Mouse (Mus musculus) CH12.LX (cell line): ENCODE data around the gene Pdss2. TPM values are rescaled to one million over a fixed set of nuclear protein-coding genes. Genes with fewer than 3 reads are reported as not detected.

Experiments
- DNase-seq: peaks from one replicate; pipeline ENCODE4 v3.0.0-alpha.2; 2013; ENCODE audit errors: extremely low read depth
- H3K27ac ChIP-seq: 2 replicates; pipeline ENCODE4 v1.5.1; 2012; ENCODE audit warnings: low read depth, mild to moderate bottlenecking, control low read depth, moderate library complexity; ENCODE audit not compliant: insufficient read depth
- H3K27me3 ChIP-seq: replicated peaks from 2 replicates; pipeline ENCODE3; 2012; ENCODE audit warnings: inconsistent platforms
- H3K36me3 ChIP-seq, 2 experiments: replicated peaks in 1 of 2; 2 replicates each; pipeline versions ENCODE3 to v1.6.1; 2012; ENCODE audit warnings: inconsistent platforms in 1 of 2, low read length in 1 of 2, mild to moderate bottlenecking in 1 of 2, mixed read lengths in 1 of 2, moderate library complexity in 1 of 2; ENCODE audit not compliant: control insufficient read depth in 1 of 2, insufficient read depth in 1 of 2
- H3K4me1 ChIP-seq, 2 experiments: 2 replicates each; pipeline ENCODE4 v1.6.1; 2012; ENCODE audit warnings: inconsistent platforms in 1 of 2, moderate library complexity in 1 of 2; ENCODE audit not compliant: insufficient read depth in 2 of 2, control insufficient read depth in 1 of 2
- H3K4me2 ChIP-seq: 2 replicates; pipeline ENCODE4 v1.6.1; 2012; ENCODE audit warnings: low read depth, mild to moderate bottlenecking, control low read depth; ENCODE audit not compliant: poor library complexity, insufficient read depth, severe bottlenecking
- H3K4me3 ChIP-seq, 3 experiments: fragments of 150-350 bp in 1 of 3; sonication (generic) in 1 of 3; replicated peaks in 1 of 3; 2 replicates each; pipeline versions ENCODE3 to v1.5.1; 2011 to 2012; ENCODE audit warnings: low read depth in 2 of 3, low read length in 2 of 3, mild to moderate bottlenecking in 2 of 3, moderate library complexity in 2 of 3, control low read depth in 1 of 3, improper control_type of control experiment in 1 of 3, inconsistent platforms in 1 of 3, mixed read lengths in 1 of 3; ENCODE audit not compliant: poor library complexity in 1 of 3
- H3K79me2 ChIP-seq: replicated peaks from 2 replicates; pipeline ENCODE4 v1.6.1; 2012; ENCODE audit warnings: mild to moderate bottlenecking, moderate library complexity; ENCODE audit not compliant: control insufficient read depth, poor library complexity, insufficient read depth, severe bottlenecking; ENCODE audit errors: extremely low read depth
- H3K9ac ChIP-seq: 2 replicates; pipeline ENCODE4 v1.6.1; 2012; ENCODE audit warnings: low read depth, mild to moderate bottlenecking, control low read depth, moderate library complexity; ENCODE audit not compliant: insufficient read depth
- H3K9me3 ChIP-seq: replicated peaks from 2 replicates; pipeline ENCODE3; 2012; ENCODE audit warnings: low read length, inconsistent platforms, mixed read lengths
- CHD1 ChIP-seq: IDR thresholded peaks from 2 replicates; pipeline ENCODE4 v1.6.1; 2012; ENCODE audit warnings: low read depth, low read length, improper control_type of control experiment, inconsistent platforms
- CTCF ChIP-seq, 2 experiments: IDR thresholded peaks in 1 of 2; conservative IDR thresholded peaks in 1 of 2; 2 replicates each; pipeline ENCODE4 v1.5.1; 2011 to 2012; ENCODE audit warnings: low read depth in 2 of 2, low read length in 2 of 2, improper control_type of control experiment in 1 of 2, inconsistent platforms in 1 of 2, mild to moderate bottlenecking in 1 of 2, moderate library complexity in 1 of 2
- HCFC1 ChIP-seq: IDR thresholded peaks from 2 replicates; pipeline ENCODE4 v1.6.1; 2012; ENCODE audit warnings: low read depth, mild to moderate bottlenecking, inconsistent platforms, low read length, improper control_type of control experiment
- IRF4 ChIP-seq: IDR thresholded peaks from 2 replicates; pipeline ENCODE4 v1.6.1; 2014; ENCODE audit warnings: low read depth, mild to moderate bottlenecking, inconsistent platforms, low read length, improper control_type of control experiment
- JUN ChIP-seq: IDR thresholded peaks from 2 replicates; pipeline ENCODE4 v1.6.1; 2011; ENCODE audit warnings: low read depth, mild to moderate bottlenecking, low read length, improper control_type of control experiment, moderate library complexity; ENCODE audit not compliant: insufficient read depth
- JUND ChIP-seq: conservative IDR thresholded peaks from 2 replicates; pipeline ENCODE4 v1.6.1; 2011; ENCODE audit warnings: low read depth, low read length, improper control_type of control experiment
- KAT2A ChIP-seq: IDR thresholded peaks from 2 replicates; pipeline ENCODE4 v1.6.1; 2012; ENCODE audit warnings: low read length, improper control_type of control experiment, inconsistent platforms; ENCODE audit not compliant: insufficient replicate concordance
- MAFK ChIP-seq: IDR thresholded peaks from 2 replicates; pipeline ENCODE4 v1.6.1; 2011; ENCODE audit warnings: low read length, improper control_type of control experiment; ENCODE audit not compliant: insufficient replicate concordance
- MEF2A ChIP-seq: IDR thresholded peaks from 2 replicates; pipeline ENCODE4 v1.6.1; 2014; ENCODE audit warnings: low read depth, mild to moderate bottlenecking, inconsistent platforms, low read length, improper control_type of control experiment, borderline replicate concordance
- NELFE ChIP-seq: IDR thresholded peaks from 2 replicates; pipeline ENCODE4 v1.6.1; 2011; ENCODE audit warnings: low read depth, low read length, improper control_type of control experiment
- NRF1 ChIP-seq: IDR thresholded peaks from 2 replicates; pipeline ENCODE4 v1.6.1; 2014; ENCODE audit warnings: low read depth, mild to moderate bottlenecking, inconsistent platforms, low read length, improper control_type of control experiment, moderate library complexity
- PAX5 ChIP-seq: IDR thresholded peaks from 2 replicates; pipeline ENCODE4 v1.6.1; 2012; ENCODE audit warnings: low read length, inconsistent platforms, mixed read lengths
- POLR2A ChIP-seq: IDR thresholded peaks from 2 replicates; pipeline ENCODE4 v1.6.1; 2011; ENCODE audit warnings: low read depth, mild to moderate bottlenecking, improper control_type of control experiment, low read length
- RAD21 ChIP-seq: IDR thresholded peaks from 2 replicates; pipeline ENCODE4 v1.6.1; 2011; ENCODE audit warnings: low read depth, mild to moderate bottlenecking, low read length, improper control_type of control experiment, moderate library complexity
- SMC3 ChIP-seq: IDR thresholded peaks from 2 replicates; pipeline ENCODE4 v1.6.1; 2011; ENCODE audit warnings: low read depth, low read length, improper control_type of control experiment
- UBTF ChIP-seq: IDR thresholded peaks from 2 replicates; pipeline ENCODE4 v1.6.1; 2012; ENCODE audit warnings: low read depth, mild to moderate bottlenecking, inconsistent platforms, low read length, improper control_type of control experiment, moderate library complexity
- ZC3H11A ChIP-seq: IDR thresholded peaks from 2 replicates; pipeline ENCODE4 v1.6.1; 2012; ENCODE audit warnings: low read depth, mild to moderate bottlenecking, inconsistent platforms, low read length, improper control_type of control experiment
- dilution Hi-C: fragments of 300-500 bp; cut with MboI; formaldehyde crosslinking; loops from 2 replicates; pipeline ENCODE4 v1.14.3; 2020; ENCODE audit warnings: low sequenced_read_pairs; ENCODE audit not compliant: extremely low pct_unique_long_range_greater_than_20kb, extremely low pct_ligation_motif_present
- in situ Hi-C: fragments of 300-500 bp; cut with MboI; formaldehyde crosslinking; loops from 3 replicates; pipeline ENCODE4 v1.14.3; 2019; ENCODE audit warnings: low sequenced_read_pairs, low pct_ligation_motif_present, low pct_unique_long_range_greater_than_20kb, mixed read lengths
- polyA plus RNA-seq: library from polyadenylated mRNA; unstranded; fragments of >175 nt; gene quantifications from 2 replicates; pipeline ENCODE4 v1.2.1, GENCODE M21; 2012; ENCODE audit warnings: low read depth; ENCODE audit not compliant: insufficient read length
- total RNA-seq, 2 experiments: library from RNA; depleted of rRNA; stranded (reverse); fragments of 300-350 nt in 1 of 2; fragments of >200 nt in 1 of 2; gene quantifications; 2 replicates each; pipeline ENCODE4 v1.2.3; 2012 to 2014

The Pdss2 gene
- total and polyA plus RNA-seq, 3 experiments: 11.1 to 17.9 (median 14.3) TPM

- Histone ChIP-seq H3K36me3 (no peaks in the 10 kb centered on the region), H3K9ac (no peak overlapping the region), H3K4me2 (no peak overlapping the region), H3K27ac (no peak overlapping the region), H3K9me3 (no peaks in the 10 kb centered on the region), H3K27me3 (no peaks in the 10 kb centered on the region), H3K79me2 (no peaks in the 10 kb centered on the region), H3K4me1 (peaks cover 0 to 3% of the 10 kb centered on the region in 2 experiments; a peak in 1 of 4 replicates), H3K4me3 (no peak overlapping the region)
- TF ChIP-seq RAD21: peak; percentile 47
- no peak for TF ChIP-seq MEF2A
- TF ChIP-seq PAX5: no peak
- TF ChIP-seq CTCF (conservative IDR thresholded peaks at IDR 0.05 in 1 of 2, IDR thresholded peaks at IDR 0.05 in 1 of 2; ENCODE audit: low read depth in 2 of 2, low read length in 2 of 2): peak; percentile 44 to 69
- no peak for TF ChIP-seq ZC3H11A
- no peak for TF ChIP-seq MAFK
- TF ChIP-seq NRF1: no peak
- peak; percentile 61 for TF ChIP-seq SMC3
- TF ChIP-seq HCFC1: no peak
- peak; percentile 54 for DNase-seq
- dilution Hi-C loops: no loop called here
- in situ Hi-C loops: no loop called here
Measured at GRCm38 (mm10) chr10:43211866-43212265, 9.4 kb upstream of the Pdss2 start.

- in situ Hi-C loops (no loop called here), dilution Hi-C loops (no loop called here)
- H3K9me3 ChIP-seq: no peaks in the 10 kb centered on the region
- H3K9ac ChIP-seq: no peak overlapping the region
- no peaks in the 10 kb centered on the region for H3K27me3 ChIP-seq
- no peak for DNase-seq
- no peaks in the 10 kb centered on the region for H3K36me3 ChIP-seq
- no peak for TF ChIP-seq SMC3
- TF ChIP-seq POLR2A: no peak
- TF ChIP-seq CHD1: no peak
- no peak for TF ChIP-seq KAT2A
- 0 out of 2 replicates have a peak, but pooled peaks have one; percentile 29 for TF ChIP-seq IRF4
- TF ChIP-seq JUND: no peak; the same call in 1 of the 2 replicates
- no peak for TF ChIP-seq UBTF
- no peak for TF ChIP-seq PAX5
- TF ChIP-seq JUN: 0 out of 2 replicates have a peak, but pooled peaks have one; percentile 7
- no peak for TF ChIP-seq NELFE
- H3K27ac ChIP-seq: no peak overlapping the region
- peaks cover 2% of the 10 kb centered on the region; the same call in 1 of the 2 replicates for H3K79me2 ChIP-seq
- no peak overlapping the region for H3K4me3 ChIP-seq
- peaks cover 0 to 14% of the 10 kb centered on the region in 2 experiments; a peak in 3 of 4 replicates for H3K4me1 ChIP-seq
- no peak overlapping the region for H3K4me2 ChIP-seq
Measured at GRCm38 (mm10) chr10:43217361-43217900, 3.9 kb upstream of the Pdss2 start.
